Mouse (Mus musculus) forebrain, embryonic 11.5 days (tissue): Measurements from ENCODE around the gene Igdcc3. TPM values are rescaled to one million over a fixed set of nuclear protein-coding genes. Genes with fewer than 3 reads are reported as not detected.

Source experiments
- ATAC-seq: fragments of 200-750 bp; cut with Nextera tagmentation; replicated peaks from 2 replicates; pipeline ENCODE4 v1.8.0; 2017; ENCODE audit warnings: moderate TSS enrichment; ENCODE audit not compliant: low FRiP score
- DNase-seq: peaks from one replicate; pipeline ENCODE4 v3.0.0-alpha.2; 2017; ENCODE audit warnings: low spot score
- H3K27ac ChIP-seq: fragments of 300-500 bp; sonication (generic); 2 replicates; pipeline ENCODE4 v1.5.1; 2014; ENCODE audit warnings: low read depth, low read length
- H3K27me3 ChIP-seq: fragments of 300-500 bp; sonication (generic); 2 replicates; pipeline ENCODE4 v1.6.1; 2014; ENCODE audit warnings: mild to moderate bottlenecking, low read length, mixed read lengths; ENCODE audit not compliant: control insufficient read depth, insufficient read depth
- H3K36me3 ChIP-seq: fragments of 300-500 bp; sonication (generic); 2 replicates; pipeline ENCODE4 v1.6.1; 2014; ENCODE audit warnings: mild to moderate bottlenecking, low read length, moderate library complexity, mixed read lengths; ENCODE audit not compliant: control insufficient read depth, insufficient read depth
- H3K4me1 ChIP-seq: fragments of 300-500 bp; sonication (generic); replicated peaks from 2 replicates; pipeline ENCODE4 v1.6.1; 2014; ENCODE audit warnings: low read length, mixed read lengths; ENCODE audit not compliant: control insufficient read depth, insufficient read depth
- H3K4me2 ChIP-seq: fragments of 300-500 bp; sonication (generic); 2 replicates; pipeline ENCODE4 v1.6.1; 2014; ENCODE audit warnings: low read depth, mild to moderate bottlenecking, low read length, moderate library complexity, mixed read lengths; ENCODE audit not compliant: severe bottlenecking
- H3K4me3 ChIP-seq: fragments of 300-500 bp; sonication (generic); 2 replicates; pipeline ENCODE4 v1.5.1; 2014; ENCODE audit warnings: low read depth, low read length
- H3K9ac ChIP-seq: fragments of 300-500 bp; sonication (generic); 2 replicates; pipeline ENCODE4 v1.6.1; 2014; ENCODE audit warnings: low read length
- H3K9me3 ChIP-seq: fragments of 300-500 bp; sonication (generic); 2 replicates; pipeline ENCODE4 v1.6.1; 2016; ENCODE audit warnings: low read length, mixed read lengths; ENCODE audit not compliant: control insufficient read depth
- WGBS: fragments of 180-500 bp; shearing (Covaris S2); extraction: QIAGEN DNeasy Blood & Tissue Kit; methylation state at CpG from one replicate; pipeline ENCODE4 v1.1.7; 2014; 5-methylcytosine and 5-hydroxymethylcytosine counted together
- polyA plus RNA-seq: library from polyadenylated mRNA; unstranded; fragments of >200 nt; fragmentation: Nextera tagmentation; extraction: Ambion mirVana; gene quantifications from 2 replicates; pipeline ENCODE4 v1.2.1, GENCODE M21; 2014

Igdcc3 gene
- 81.2 and 83.8 TPM in 2 replicates for polyA plus RNA-seq

DNA sequence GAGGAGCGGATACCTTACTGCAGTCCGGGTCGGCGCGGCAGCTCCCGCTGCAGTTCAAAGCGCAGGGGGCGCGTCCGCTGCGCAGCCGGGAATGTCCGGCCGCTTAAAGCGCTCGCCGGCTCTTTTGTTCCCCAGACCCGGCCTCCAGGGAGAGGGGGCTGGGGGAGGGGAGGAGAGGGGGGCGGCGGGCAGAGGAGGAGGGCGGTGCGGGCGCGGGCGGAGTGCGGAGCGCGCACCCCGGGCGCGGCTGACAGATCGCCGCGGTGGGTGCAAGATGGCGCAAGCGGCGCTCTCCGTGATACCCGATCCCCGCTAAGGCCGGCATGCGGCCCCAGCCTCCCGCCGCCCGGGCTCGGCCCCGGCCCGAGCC, at the start of gene Igdcc3:
Gene Igdcc3, plus strand, starts transcription at position 254 of the 370 bp plus-strand sequence.
- peak within 1 kb of the TSS; percentile 83 for H3K4me2 ChIP-seq
- peak; percentile 81 for ATAC-seq
- peak; percentile 94 for DNase-seq
- H3K9me3 ChIP-seq, result no peaks in the 10 kb centered on the region
- under 1% methylated on average over 40 of the region's 48 CpGs for WGBS
- peaks cover 22% of the 10 kb centered on the region; the same call in 1 of the 2 replicates for H3K4me1 ChIP-seq
- H3K9ac ChIP-seq, result peak within 1 kb of the TSS; percentile 99
- peak within 1 kb of the TSS; percentile 97 for H3K4me3 ChIP-seq
- no peaks in the 10 kb centered on the region for H3K27me3 ChIP-seq
- H3K36me3 ChIP-seq, result peaks cover 8% of the 10 kb centered on the region
- H3K27ac ChIP-seq, result peak within 1 kb of the TSS; percentile 95

- Histone ChIP-seq H3K27ac (no peak overlapping the region), H3K9me3 (no peaks in the 10 kb centered on the region), H3K4me2 (no peak overlapping the region), H3K4me3 (no peak overlapping the region), H3K27me3 (no peaks in the 10 kb centered on the region), H3K4me1 (no peaks in the 10 kb centered on the region), H3K9ac (no peak overlapping the region), H3K36me3 (no peaks in the 10 kb centered on the region)
- no peak for ATAC-seq
- DNase-seq, result peak; percentile 59
- 64% methylated on average over 6 of the region's 6 CpGs for WGBS
These were observed 46.8 kb upstream of the Igdcc3 start for GRCm38 (mm10) chr9:65094237-65094636.

- Histone ChIP-seq H3K36me3 (no peaks in the 10 kb centered on the region), H3K4me1 (peaks cover 8% of the 10 kb centered on the region), H3K9ac (peak within 1 kb of the TSS; percentile 74), H3K4me3 (peak within 1 kb of the TSS; percentile 61), H3K27me3 (no peaks in the 10 kb centered on the region), H3K4me2 (peak within 1 kb of the TSS; percentile 99), H3K27ac (peak within 1 kb of the TSS; percentile 66), H3K9me3 (peaks cover 5% of the 10 kb centered on the region; the same call in 1 of the 2 replicates)
- DNase-seq, result peak; percentile 70
- ATAC-seq, result no peak
- 2% methylated on average over 41 of the region's 76 CpGs for WGBS
These were observed 39.9 kb upstream of the Igdcc3 start, which contains the start of gene Igdcc4 for GRCm38 (mm10) chr9:65100991-65101685. Gene Igdcc4 (plus strand): TSS chr9:65101486.

- Histone ChIP-seq H3K27ac (peak overlapping the region; percentile 66), H3K9ac (peak overlapping the region; percentile 74), H3K27me3 (no peaks in the 10 kb centered on the region), H3K4me2 (peak overlapping the region; percentile 99), H3K4me3 (peak overlapping the region; percentile 61), H3K4me1 (peaks cover 8% of the 10 kb centered on the region), H3K9me3 (peaks cover 5% of the 10 kb centered on the region; the same call in 1 of the 2 replicates), H3K36me3 (no peaks in the 10 kb centered on the region)
- under 1% methylated on average over 39 of the region's 39 CpGs for WGBS
- ATAC-seq (peak; percentile 69), DNase-seq (peak; percentile 76)
These were observed 39.2 kb upstream of the Igdcc3 start for GRCm38 (mm10) chr9:65101686-65102376.

DNA sequence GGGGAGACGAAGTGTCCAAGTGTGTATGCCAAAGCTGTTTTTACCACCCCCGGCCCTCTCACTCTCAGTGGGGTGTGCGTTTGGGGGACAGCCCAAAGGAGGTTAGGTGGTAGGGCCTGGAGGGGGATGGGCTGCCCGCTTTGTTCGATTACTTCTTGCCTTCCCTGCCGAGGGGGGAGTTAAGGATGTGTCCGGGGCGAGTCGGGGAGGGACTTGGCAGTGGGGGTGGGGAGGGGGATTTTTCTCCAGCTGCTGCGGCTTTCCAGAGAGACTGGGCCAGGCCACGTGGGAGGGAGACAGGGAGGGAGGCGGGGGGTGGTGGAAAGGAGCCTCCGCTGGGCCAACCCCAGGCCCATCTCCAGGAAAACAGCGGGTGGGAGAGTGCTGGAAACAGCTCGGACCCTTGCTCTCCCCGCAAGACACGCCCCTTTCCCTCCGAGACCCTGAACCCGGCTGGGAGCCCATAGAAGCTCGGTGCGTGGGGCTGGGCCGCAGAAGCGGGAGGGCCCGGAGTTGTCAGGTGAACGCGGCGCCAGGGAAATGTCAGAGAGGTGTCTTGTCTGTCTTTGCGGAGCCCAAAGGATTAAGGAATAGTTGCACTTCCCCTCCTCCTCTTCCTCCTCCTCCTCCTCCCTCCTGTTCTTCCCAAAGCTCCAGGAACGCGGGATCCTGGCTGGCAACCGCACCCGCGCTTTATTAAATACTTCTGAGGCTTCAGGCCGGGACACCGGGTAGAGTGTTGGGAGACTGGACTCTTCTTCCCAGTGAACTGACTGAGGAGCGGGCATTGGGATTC, 38.4 kb upstream of the Igdcc3 start:
- WGBS, result 1% methylated on average over 36 of the region's 36 CpGs
- H3K36me3 ChIP-seq, result no peaks in the 10 kb centered on the region
- peaks cover 5% of the 10 kb centered on the region; the same call in 1 of the 2 replicates for H3K9me3 ChIP-seq
- H3K4me3 ChIP-seq, result peak overlapping the region; percentile 61
- peak; percentile 79 for ATAC-seq
- H3K27ac ChIP-seq, result peak overlapping the region; percentile 66
- peaks cover 8% of the 10 kb centered on the region for H3K4me1 ChIP-seq
- peak; percentile 85 for DNase-seq
- peak overlapping the region; percentile 99 for H3K4me2 ChIP-seq
- no peaks in the 10 kb centered on the region for H3K27me3 ChIP-seq
- H3K9ac ChIP-seq, result peak overlapping the region; percentile 74

- no peaks in the 10 kb centered on the region for H3K36me3 ChIP-seq
- H3K4me2 ChIP-seq, result peak overlapping the region; percentile 99
- no peaks in the 10 kb centered on the region for H3K27me3 ChIP-seq
- H3K4me3 ChIP-seq, result peak overlapping the region; percentile 61; the same call in 1 of the 2 replicates
- peak overlapping the region; percentile 74 for H3K9ac ChIP-seq
- ATAC-seq, result no peak
- 0 out of 2 replicates have a peak overlapping the region, but pooled peaks have one; percentile 26 for H3K27ac ChIP-seq
- DNase-seq, result no peak
- peaks cover 8% of the 10 kb centered on the region for H3K4me1 ChIP-seq
- 20% methylated on average over 8 of the region's 8 CpGs for WGBS
- peaks cover 5% of the 10 kb centered on the region; the same call in 1 of the 2 replicates for H3K9me3 ChIP-seq
These were observed 37.7 kb upstream of the Igdcc3 start for GRCm38 (mm10) chr9:65103173-65103752.

DNA sequence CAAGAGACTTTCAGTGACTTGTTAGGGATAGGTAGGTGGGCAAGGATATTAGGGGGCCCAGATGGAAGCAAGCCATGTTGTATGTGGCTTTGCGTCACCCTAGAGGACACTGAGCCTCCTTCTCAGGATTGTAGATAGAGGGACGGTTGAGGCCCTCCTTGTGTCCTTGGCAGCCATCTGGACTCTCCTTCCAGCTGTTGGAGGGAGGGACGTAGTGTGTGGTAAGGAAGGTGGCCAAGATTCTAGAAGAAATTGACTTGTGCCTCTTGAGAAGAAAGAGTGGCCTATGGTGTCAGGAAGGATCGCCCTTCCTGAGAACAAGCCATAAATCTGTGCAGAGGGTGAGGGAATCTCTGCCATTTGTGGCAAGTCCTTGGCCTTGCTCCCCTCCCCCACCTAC, 34.2 kb upstream of the Igdcc3 start:
- H3K4me2 ChIP-seq, result no peak overlapping the region
- 88% methylated on average over 4 of the region's 4 CpGs for WGBS
- H3K27me3 ChIP-seq, result no peaks in the 10 kb centered on the region
- H3K9ac ChIP-seq, result no peak overlapping the region
- H3K9me3 ChIP-seq, result no peaks in the 10 kb centered on the region
- peaks cover 18% of the 10 kb centered on the region for H3K4me1 ChIP-seq
- H3K4me3 ChIP-seq, result no peak overlapping the region
- DNase-seq (no peak), ATAC-seq (no peak)
- no peaks in the 10 kb centered on the region for H3K36me3 ChIP-seq
- H3K27ac ChIP-seq, result no peak overlapping the region

- H3K9ac ChIP-seq, result no peak overlapping the region
These were observed 33.1 kb upstream of the Igdcc3 start for GRCm38 (mm10) chr9:65107893-65108292.

More at GRCm38 (mm10) chr9:65107893-65108292, 33.1 kb upstream of the Igdcc3 start:
- H3K9me3 ChIP-seq, result no peaks in the 10 kb centered on the region
- H3K4me3 ChIP-seq, result no peak overlapping the region
- no peak overlapping the region for H3K27ac ChIP-seq
- DNase-seq, result no peak
- H3K36me3 ChIP-seq, result no peaks in the 10 kb centered on the region
- no peak for ATAC-seq
- H3K27me3 ChIP-seq, result no peaks in the 10 kb centered on the region
- no peak overlapping the region for H3K4me2 ChIP-seq
- peaks cover 16% of the 10 kb centered on the region for H3K4me1 ChIP-seq
- WGBS, result 87% methylated on average over 1 of the region's 1 CpGs
